Mouse (Mus musculus): Measurements from ENCODE around the gene Siah1a. TPM values are rescaled to one million over a fixed set of nuclear protein-coding genes. Genes with fewer than 3 reads are reported as not detected.

Siah1a gene
- polyA plus RNA-seq, 2 experiments, result 36.5 to 46.1 TPM

- Histone ChIP-seq H3K9me3 (ENCODE audit: control insufficient read depth, low read length) (no peaks in the 10 kb centered on the region), H3K36me3 (ENCODE audit: control insufficient read depth, insufficient read depth, low read length) (no peaks in the 10 kb centered on the region), H3K4me3 (replicated peaks; ENCODE audit: low read length) (peak overlapping the region; percentile 89), H3K4me2 (replicated peaks; ENCODE audit: low read depth, low read length, severe bottlenecking) (peak overlapping the region; percentile 85), H3K27ac (replicated peaks; ENCODE audit: low read depth, low read length) (peak overlapping the region; percentile 97), H3K9ac (ENCODE audit: low read depth, low read length, severe bottlenecking) (peak overlapping the region; percentile 100), H3K4me1 (ENCODE audit: control insufficient read depth, insufficient read depth, low read length) (peaks cover 25% of the 10 kb centered on the region), H3K27me3 (ENCODE audit: control insufficient read depth, insufficient read depth, low read length) (no peaks in the 10 kb centered on the region)
- under 1% methylated on average over 51 of the region's 70 CpGs for WGBS
- TF ChIP-seq POLR2A (IDR thresholded peaks at IDR 0.05; ENCODE audit: borderline replicate concordance, extremely low read depth, insufficient read depth, insufficient read length), result peak; percentile 89; the same call in 1 of the 2 replicates
- DNase-seq (ENCODE audit: low spot score), result peak; percentile 82
- ATAC-seq (ENCODE audit: low FRiP score, low read depth), result peak; percentile 88
Measured at GRCm38 (mm10) chr8:86745935-86746441, 254 bp upstream of the Siah1a start.

GRCm38 (mm10) chr8:86744313-86745220 lies 1.2 kb downstream of the Siah1a start:
- H3K4me2 ChIP-seq (replicated peaks; ENCODE audit: low read depth, low read length, severe bottlenecking), result peak overlapping the region; percentile 85
- ATAC-seq (ENCODE audit: low FRiP score, low read depth), result no peak

DNA sequence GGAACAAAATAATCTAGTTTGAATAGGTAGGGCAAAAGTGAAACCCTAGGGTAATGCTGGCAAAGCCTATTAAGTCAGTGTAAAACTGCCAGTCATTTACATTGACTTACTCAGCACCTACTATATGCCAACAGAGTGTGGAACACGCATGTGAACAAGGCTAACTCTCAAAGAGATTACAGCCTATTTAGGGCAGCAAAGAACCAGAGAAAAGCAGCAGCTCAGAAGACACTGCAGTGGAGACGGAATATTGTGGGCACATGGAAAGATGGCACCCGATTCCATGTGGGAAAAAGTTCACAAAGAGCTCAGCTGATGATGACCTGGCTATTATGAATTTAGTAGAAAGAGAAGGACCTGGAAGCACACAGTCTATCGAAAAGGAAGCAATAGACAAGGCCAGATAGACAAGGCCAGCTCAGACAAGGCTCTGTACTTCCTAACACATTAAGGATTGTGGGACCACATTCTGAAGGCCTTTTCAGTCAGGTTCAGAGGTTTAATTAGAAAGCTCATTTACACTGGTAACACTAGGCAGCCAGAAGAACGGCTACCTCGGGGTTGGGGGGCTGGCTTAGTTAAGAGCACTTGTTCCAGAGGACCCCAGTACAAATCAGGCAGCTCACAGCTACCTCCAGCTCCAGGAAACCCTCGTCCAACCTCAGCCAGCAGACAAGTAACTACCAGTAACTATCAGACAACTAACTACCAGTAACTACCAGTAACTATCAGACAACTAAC lies 3.0 kb downstream of the Siah1a start:
- DNase-seq (ENCODE audit: low spot score) (no peak), ATAC-seq (ENCODE audit: low FRiP score, low read depth) (no peak)
- Histone ChIP-seq H3K4me1 (ENCODE audit: control insufficient read depth, insufficient read depth, low read length) (peaks cover 25% of the 10 kb centered on the region), H3K4me3 (replicated peaks; ENCODE audit: low read length) (no peak overlapping the region), H3K27me3 (ENCODE audit: control insufficient read depth, insufficient read depth, low read length) (no peaks in the 10 kb centered on the region), H3K9ac (ENCODE audit: low read depth, low read length, severe bottlenecking) (no peak overlapping the region), H3K27ac (replicated peaks; ENCODE audit: low read depth, low read length) (no peak overlapping the region), H3K9me3 (ENCODE audit: control insufficient read depth, low read length) (no peaks in the 10 kb centered on the region), H3K4me2 (replicated peaks; ENCODE audit: low read depth, low read length, severe bottlenecking) (no peak overlapping the region), H3K36me3 (ENCODE audit: control insufficient read depth, insufficient read depth, low read length) (no peaks in the 10 kb centered on the region)
- WGBS, result 76% methylated on average over 7 of the region's 7 CpGs
- TF ChIP-seq POLR2A (IDR thresholded peaks at IDR 0.05; ENCODE audit: borderline replicate concordance, extremely low read depth, insufficient read depth, insufficient read length), result no peak

More at GRCm38 (mm10) chr8:86744313-86745220, 1.2 kb downstream of the Siah1a start:
- Histone ChIP-seq H3K9me3 (ENCODE audit: control insufficient read depth, low read length) (no peaks in the 10 kb centered on the region), H3K27me3 (ENCODE audit: control insufficient read depth, insufficient read depth, low read length) (no peaks in the 10 kb centered on the region), H3K27ac (replicated peaks; ENCODE audit: low read depth, low read length) (peak overlapping the region; percentile 97), H3K4me1 (ENCODE audit: control insufficient read depth, insufficient read depth, low read length) (peaks cover 25% of the 10 kb centered on the region), H3K4me3 (replicated peaks; ENCODE audit: low read length) (peak overlapping the region; percentile 89), H3K9ac (ENCODE audit: low read depth, low read length, severe bottlenecking) (peak overlapping the region; percentile 100), H3K36me3 (ENCODE audit: control insufficient read depth, insufficient read depth, low read length) (no peaks in the 10 kb centered on the region)
- 6% methylated on average over 18 of the region's 18 CpGs for WGBS
- no peak for DNase-seq (ENCODE audit: low spot score)
- no peak for TF ChIP-seq POLR2A (IDR thresholded peaks at IDR 0.05; ENCODE audit: borderline replicate concordance, extremely low read depth, insufficient read depth, insufficient read length)

DNA sequence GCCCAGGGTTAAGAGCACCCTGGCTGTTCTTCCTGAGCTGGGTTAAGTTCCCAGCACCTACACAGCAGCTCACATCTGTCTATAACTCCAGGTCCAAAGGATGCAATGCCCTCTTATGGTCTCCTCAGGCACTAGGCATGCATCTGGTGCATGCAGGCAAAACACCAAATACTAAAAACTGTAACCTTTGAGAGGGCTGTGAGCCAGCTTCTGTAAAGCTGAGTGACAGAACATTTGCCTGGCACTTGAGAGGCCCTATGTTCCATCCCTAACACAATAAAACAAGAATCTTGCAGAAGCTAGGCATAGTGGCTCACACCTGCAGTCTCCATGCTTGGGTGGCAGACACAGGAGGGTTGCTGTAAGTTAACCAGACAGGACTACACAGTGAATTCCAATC lies 4.1 kb downstream of the Siah1a start:
- no peak for DNase-seq (ENCODE audit: low spot score)
- Histone ChIP-seq H3K4me1 (ENCODE audit: control insufficient read depth, insufficient read depth, low read length) (peaks cover 20% of the 10 kb centered on the region), H3K27ac (replicated peaks; ENCODE audit: low read depth, low read length) (no peak overlapping the region), H3K9ac (ENCODE audit: low read depth, low read length, severe bottlenecking) (no peak overlapping the region), H3K9me3 (ENCODE audit: control insufficient read depth, low read length) (no peaks in the 10 kb centered on the region), H3K36me3 (ENCODE audit: control insufficient read depth, insufficient read depth, low read length) (no peaks in the 10 kb centered on the region), H3K4me2 (replicated peaks; ENCODE audit: low read depth, low read length, severe bottlenecking) (no peak overlapping the region), H3K27me3 (ENCODE audit: control insufficient read depth, insufficient read depth, low read length) (no peaks in the 10 kb centered on the region), H3K4me3 (replicated peaks; ENCODE audit: low read length) (no peak overlapping the region)
- no peak for TF ChIP-seq POLR2A (IDR thresholded peaks at IDR 0.05; ENCODE audit: borderline replicate concordance, extremely low read depth, insufficient read depth, insufficient read length)
- ATAC-seq (ENCODE audit: low FRiP score, low read depth), result no peak

GRCm38 (mm10) chr8:86740899-86741298 lies 4.8 kb downstream of the Siah1a start:
- H3K9ac ChIP-seq (ENCODE audit: low read depth, low read length, severe bottlenecking), result no peak overlapping the region
- no peaks in the 10 kb centered on the region for H3K9me3 ChIP-seq (ENCODE audit: control insufficient read depth, low read length)
- no peak for TF ChIP-seq POLR2A (IDR thresholded peaks at IDR 0.05; ENCODE audit: borderline replicate concordance, extremely low read depth, insufficient read depth, insufficient read length)
- H3K4me2 ChIP-seq (replicated peaks; ENCODE audit: low read depth, low read length, severe bottlenecking), result no peak overlapping the region
- no peak overlapping the region for H3K27ac ChIP-seq (replicated peaks; ENCODE audit: low read depth, low read length)
- ATAC-seq (ENCODE audit: low FRiP score, low read depth) (no peak), DNase-seq (ENCODE audit: low spot score) (no peak)
- H3K27me3 ChIP-seq (ENCODE audit: control insufficient read depth, insufficient read depth, low read length), result no peaks in the 10 kb centered on the region
- no peaks in the 10 kb centered on the region for H3K36me3 ChIP-seq (ENCODE audit: control insufficient read depth, insufficient read depth, low read length)
- H3K4me1 ChIP-seq (ENCODE audit: control insufficient read depth, insufficient read depth, low read length), result peaks cover 21% of the 10 kb centered on the region
- no peak overlapping the region for H3K4me3 ChIP-seq (replicated peaks; ENCODE audit: low read length)
